ENCODE assay signal across 8 mouse cellular contexts in the genomic region with DNA sequence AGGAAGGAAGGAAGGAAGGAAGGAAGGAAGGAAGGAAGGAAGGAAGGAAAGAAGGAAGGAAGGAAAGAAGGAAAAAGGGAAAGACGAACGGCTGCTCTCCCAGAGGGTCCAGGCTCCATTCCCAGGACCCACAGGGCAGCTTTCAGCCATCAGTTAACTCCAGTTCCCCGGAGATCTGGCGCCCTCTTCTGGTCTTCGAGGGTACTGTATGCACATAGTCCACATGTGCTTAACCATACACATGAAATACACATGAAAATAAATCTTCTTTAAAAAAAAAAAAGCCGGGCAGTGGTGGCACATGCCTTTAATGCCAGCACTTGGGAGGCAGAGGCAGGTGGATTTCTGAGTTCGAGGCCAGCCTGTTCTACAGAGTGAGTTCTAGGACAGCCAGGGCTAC. TPM values are rescaled to one million over a fixed set of nuclear protein-coding genes. Genes with fewer than 3 reads are reported as not detected.
DNase-seq lines count a peak whose midpoint lies in the region; ATAC-seq and TF ChIP-seq lines count a peak whose summit lies in the region.
"Not testable (repeated sequence)": the region's sequence is repeated elsewhere in the genome, so short reads cannot be mapped to it uniquely, and the experiment has no call there.

No protein-coding gene starts in this region.

- not testable (repeated sequence) for H3K4me2 ChIP-seq in liver, embryonic 14.5 days (ENCODE audit: low read depth)

- peak; percentile 81 for DNase-seq in 416B (ENCODE audit: low read depth)
- peak; percentile 69 to 88 for DNase-seq in adrenal gland, adult (ENCODE audit: inconsistent age in 2 of 2, low spot score in 1 of 2)
- peak; percentile 91 to 94 for DNase-seq in cerebellum, postnatal 10 days
- peak; percentile 71 for DNase-seq in gastrocnemius, adult 2 months
- DNase-seq in kidney, adult 18-20 months: peak; percentile 83
- DNase-seq in liver, embryonic 14.5 days (ENCODE audit: low read depth in 3 of 3, low spot score in 3 of 3): peak; percentile 53 to 60 (median 59)
- peak; percentile 89 for DNase-seq in neural tube, embryonic 10.5 days (ENCODE audit: extremely low spot score, low spot score)
- peak; percentile 83 for DNase-seq in splenic B cell, adult 2 months (ENCODE audit: low read depth, low spot score)

- peak; percentile 74 for TF ChIP-seq CTCF in gastrocnemius, adult 2 months (IDR thresholded peaks at IDR 0.05)
- TF ChIP-seq CTCF in liver, embryonic 14.5 days (IDR thresholded peaks at IDR 0.05; ENCODE audit: low read depth): peak; percentile 88

- H3K4me3 ChIP-seq in gastrocnemius, adult 2 months; liver, embryonic 14.5 days (ENCODE audit: insufficient read depth in 1 of 2, low read depth in 2 of 2, low read length in 2 of 2): not testable (repeated sequence)

- intact Hi-C loops in gastrocnemius, adult 2 months (cut with DNase I): loop anchor here (5.0 kb wide), 1 partner anchor 37 kb away; no protein-coding TSS in a partner anchor

- not testable (repeated sequence) for H3K27ac ChIP-seq in gastrocnemius, adult 2 months; liver, embryonic 14.5 days

- not testable (repeated sequence) for H3K9me3 ChIP-seq in liver, embryonic 14.5 days (ENCODE audit: control insufficient read depth, low read length)

- WGBS in liver, embryonic 14.5 days (ENCODE audit: insufficient replicate concordance): 9% methylated on average over 7 of the region's 7 CpGs

- not testable (repeated sequence) for TF ChIP-seq EP300 in liver, embryonic 14.5 days (IDR thresholded peaks at IDR 0.05; ENCODE audit: low read depth)

- not testable (repeated sequence) for H3K36me3 ChIP-seq in liver, embryonic 14.5 days (replicated peaks; ENCODE audit: control insufficient read depth, insufficient read depth, low read depth); splenic B cell, adult 2 months (ENCODE audit: control insufficient read depth, insufficient read depth, low read length, poor library complexity, severe bottlenecking)

- not testable (repeated sequence) for H3K9ac ChIP-seq in liver, embryonic 14.5 days (replicated peaks)

- ATAC-seq in liver, embryonic 14.5 days (ENCODE audit: insufficient read depth): not testable (repeated sequence)

- not testable (repeated sequence) for H3K27me3 ChIP-seq in liver, embryonic 14.5 days (ENCODE audit: control insufficient read depth, insufficient read depth, low read length); splenic B cell, adult 2 months (ENCODE audit: control insufficient read depth, insufficient read depth, low read length, poor library complexity, severe bottlenecking)

- not testable (repeated sequence) for H3K4me1 ChIP-seq in liver, embryonic 14.5 days (replicated peaks; ENCODE audit: control insufficient read depth in 2 of 2, insufficient read depth in 2 of 2, low read length in 1 of 2)

RNA-seq across cellular contexts. Expression of a gene that starts 4.1 kb away (rescaled TPM):
- 10 to 100 TPM; 35.0 to 42.0 TPM for total RNA-seq in gastrocnemius, adult 2 months (2021)
- 9.9 and 23.5 TPM in 2 replicates for polyA plus RNA-seq in liver, embryonic 14.5 days (2012; rRNA removed)
- polyA plus RNA-seq in liver, embryonic 14.5 days (2014; fragmentation: Nextera tagmentation; extraction: Ambion mirVana): 25.0 and 26.0 TPM in 2 replicates

RNA-seq across cellular contexts. Expression of a gene that starts 7.5 kb away (rescaled TPM):
- 10 to 100 TPM; 11.1 to 13.6 TPM for total RNA-seq in gastrocnemius, adult 2 months (2021)
- 7.4 and 10.1 TPM in 2 replicates for polyA plus RNA-seq in liver, embryonic 14.5 days (2012; rRNA removed)
- polyA plus RNA-seq in liver, embryonic 14.5 days (2014; fragmentation: Nextera tagmentation; extraction: Ambion mirVana): 4.2 and 4.9 TPM in 2 replicates

RNA-seq across cellular contexts. Expression of a gene that starts 44.9 kb away (rescaled TPM):
- total RNA-seq in gastrocnemius, adult 2 months (2021): 100 to 1,000 TPM; 395 to 484 TPM
- polyA plus RNA-seq in liver, embryonic 14.5 days (2012; rRNA removed): 14.4 and 15.2 TPM in 2 replicates
- polyA plus RNA-seq in liver, embryonic 14.5 days (2014; fragmentation: Nextera tagmentation; extraction: Ambion mirVana): 9.6 and 10.1 TPM in 2 replicates
